Mouse (Mus musculus): ENCODE measurements around the gene Stbd1. TPM values are rescaled to one million over a fixed set of nuclear protein-coding genes. Genes with fewer than 3 reads are reported as not detected.
A peak's percentile ranks its signal among the peaks of the same experiment; 100 is the strongest.

Stbd1 gene
- total RNA-seq (2021) (1 to 10 TPM; 1.2 to 2.5 TPM), polyA plus RNA-seq (2012; rRNA removed) (5.2 and 6.5 TPM in 2 replicates)
- long read RNA-seq, transcript Stbd1-201 (2 exons, 1,985 nt), result major isoform, 6 of 8 reads
- long read RNA-seq, partial matches to known transcripts, result 0 of 8 reads
- long read RNA-seq, other reads (novel, unspliced or antisense), result 2 of 8 reads

- H3K27ac ChIP-seq, result no peak within 1 kb of the TSS
- no peaks in the 10 kb centered on the region for H3K27me3 ChIP-seq (ENCODE audit: control insufficient read depth, insufficient read depth, low read length)
- no peaks in the 10 kb centered on the region for H3K79me2 ChIP-seq (replicated peaks; ENCODE audit: control insufficient read depth, insufficient read depth, low read length)
- peak; percentile 9; the same call in 1 of the 2 replicates for TF ChIP-seq CTCF (IDR thresholded peaks at IDR 0.05)
- TF ChIP-seq EP300 (IDR thresholded peaks at IDR 0.05; ENCODE audit: insufficient read depth, low read depth, low read length), result no peak
- peak; percentile 35; the same call in 1 of the 2 replicates for TF ChIP-seq POLR2A (IDR thresholded peaks at IDR 0.05; ENCODE audit: insufficient read depth, low read depth, low read length)
- intact Hi-C loops (cut with DNase I), result no loop called here
- no peaks in the 10 kb centered on the region for H3K36me3 ChIP-seq (ENCODE audit: control insufficient read depth, insufficient read depth, low read length)
- DNase-seq, result peak; percentile 74 to 75
- peak within 1 kb of the TSS; percentile 71 for H3K4me3 ChIP-seq
- peaks cover 3% of the 10 kb centered on the region for H3K4me1 ChIP-seq (ENCODE audit: control insufficient read depth, insufficient read depth, low read length)
- H3K9ac ChIP-seq (ENCODE audit: low read depth, low read length), result peak within 1 kb of the TSS; percentile 84
- 1% methylated on average over 67 of the region's 69 CpGs for WGBS
These were observed at the start of gene Stbd1 for GRCm38 (mm10) chr5:92602691-92603690. TSS of gene Stbd1 (plus strand) at chr5:92603041.

- WGBS, result 70% methylated on average over 3 of the region's 3 CpGs
- H3K79me2 ChIP-seq (replicated peaks; ENCODE audit: control insufficient read depth, insufficient read depth, low read length), result no peaks in the 10 kb centered on the region
- H3K27ac ChIP-seq, result no peak overlapping the region
- H3K27me3 ChIP-seq (ENCODE audit: control insufficient read depth, insufficient read depth, low read length), result no peaks in the 10 kb centered on the region
- no peak for DNase-seq
- no peaks in the 10 kb centered on the region for H3K36me3 ChIP-seq (ENCODE audit: control insufficient read depth, insufficient read depth, low read length)
- H3K9ac ChIP-seq (ENCODE audit: low read depth, low read length), result no peak overlapping the region
- intact Hi-C loops (cut with DNase I), result no loop called here
- no peaks in the 10 kb centered on the region for H3K4me1 ChIP-seq (ENCODE audit: control insufficient read depth, insufficient read depth, low read length)
- H3K4me3 ChIP-seq, result no peak overlapping the region
- peak; percentile 45 for TF ChIP-seq CTCF (IDR thresholded peaks at IDR 0.05)
- TF ChIP-seq EP300 (IDR thresholded peaks at IDR 0.05; ENCODE audit: insufficient read depth, low read depth, low read length), result no peak
- TF ChIP-seq POLR2A (IDR thresholded peaks at IDR 0.05; ENCODE audit: insufficient read depth, low read depth, low read length), result no peak
These were observed 48.9 kb upstream of the Stbd1 start for GRCm38 (mm10) chr5:92553939-92554338.

GRCm38 (mm10) chr5:92554443-92554842 lies 48.4 kb upstream of the Stbd1 start:
- intact Hi-C loops (cut with DNase I), result no loop called here
- Histone ChIP-seq H3K27me3 (ENCODE audit: control insufficient read depth, insufficient read depth, low read length) (no peaks in the 10 kb centered on the region), H3K27ac (no peak overlapping the region), H3K36me3 (ENCODE audit: control insufficient read depth, insufficient read depth, low read length) (no peaks in the 10 kb centered on the region), H3K9ac (ENCODE audit: low read depth, low read length) (no peak overlapping the region), H3K4me3 (no peak overlapping the region), H3K4me1 (ENCODE audit: control insufficient read depth, insufficient read depth, low read length) (no peaks in the 10 kb centered on the region), H3K79me2 (replicated peaks; ENCODE audit: control insufficient read depth, insufficient read depth, low read length) (no peaks in the 10 kb centered on the region)
- DNase-seq, result no peak
- 71% methylated on average over 4 of the region's 4 CpGs for WGBS
- no peak for TF ChIP-seq POLR2A (IDR thresholded peaks at IDR 0.05; ENCODE audit: insufficient read depth, low read depth, low read length)
- no peak for TF ChIP-seq EP300 (IDR thresholded peaks at IDR 0.05; ENCODE audit: insufficient read depth, low read depth, low read length)

- intact Hi-C loops (cut with DNase I), result no loop called here
- 76% methylated on average over 16 of the region's 16 CpGs for WGBS
- no peaks in the 10 kb centered on the region for H3K27me3 ChIP-seq (ENCODE audit: control insufficient read depth, insufficient read depth, low read length)
- no peak within 1 kb of the TSS for H3K4me3 ChIP-seq
- DNase-seq, result no peak
- H3K9ac ChIP-seq (ENCODE audit: low read depth, low read length), result no peak within 1 kb of the TSS
- H3K36me3 ChIP-seq (ENCODE audit: control insufficient read depth, insufficient read depth, low read length), result no peaks in the 10 kb centered on the region
- H3K4me1 ChIP-seq (ENCODE audit: control insufficient read depth, insufficient read depth, low read length), result no peaks in the 10 kb centered on the region; the same call in 1 of the 2 replicates
- H3K27ac ChIP-seq, result no peak within 1 kb of the TSS
- TF ChIP-seq POLR2A (IDR thresholded peaks at IDR 0.05; ENCODE audit: insufficient read depth, low read depth, low read length) (no peak), EP300 (IDR thresholded peaks at IDR 0.05; ENCODE audit: insufficient read depth, low read depth, low read length) (no peak), CTCF (IDR thresholded peaks at IDR 0.05) (no peak)
- H3K79me2 ChIP-seq (replicated peaks; ENCODE audit: control insufficient read depth, insufficient read depth, low read length), result no peaks in the 10 kb centered on the region
These were observed 47.8 kb upstream of the Stbd1 start, which contains the start of gene Fam47e for GRCm38 (mm10) chr5:92554891-92555511. TSS of gene Fam47e (plus strand) at chr5:92555069.

- no peak overlapping the region for H3K27ac ChIP-seq
- WGBS, result 100% methylated on average over 1 of the region's 1 CpGs
- H3K4me1 ChIP-seq (ENCODE audit: control insufficient read depth, insufficient read depth, low read length), result no peaks in the 10 kb centered on the region; the same call in 1 of the 2 replicates
- no peaks in the 10 kb centered on the region for H3K79me2 ChIP-seq (replicated peaks; ENCODE audit: control insufficient read depth, insufficient read depth, low read length)
- DNase-seq, result no peak
- no peaks in the 10 kb centered on the region for H3K36me3 ChIP-seq (ENCODE audit: control insufficient read depth, insufficient read depth, low read length)
- TF ChIP-seq EP300 (IDR thresholded peaks at IDR 0.05; ENCODE audit: insufficient read depth, low read depth, low read length) (no peak), POLR2A (IDR thresholded peaks at IDR 0.05; ENCODE audit: insufficient read depth, low read depth, low read length) (no peak), CTCF (IDR thresholded peaks at IDR 0.05) (no peak)
- H3K9ac ChIP-seq (ENCODE audit: low read depth, low read length), result no peak overlapping the region
- no peaks in the 10 kb centered on the region for H3K27me3 ChIP-seq (ENCODE audit: control insufficient read depth, insufficient read depth, low read length)
- intact Hi-C loops (cut with DNase I), result no loop called here
- no peak overlapping the region for H3K4me3 ChIP-seq
These were observed 46.9 kb upstream of the Stbd1 start for GRCm38 (mm10) chr5:92555905-92556304.

All from heart, adult 2 months (tissue).